Mouse (Mus musculus) lung, embryonic 15.5 days (tissue): ENCODE measurements around the gene Cmtr1. TPM values are rescaled to one million over a fixed set of nuclear protein-coding genes. Genes with fewer than 3 reads are reported as not detected.

Experiments used
- ATAC-seq: fragments of 200-750 bp; cut with Nextera tagmentation; 2 replicates; pipeline ENCODE4 v1.8.0; 2017; ENCODE audit warnings: moderate number of reproducible peaks, borderline replicate concordance; ENCODE audit not compliant: low FRiP score, low TSS enrichment; ENCODE audit errors: extremely low read depth
- H3K27ac ChIP-seq: fragments of 300-500 bp; sonication (generic); 2 replicates; pipeline ENCODE4 v1.5.1; 2015; ENCODE audit warnings: moderate library complexity, mild to moderate bottlenecking, inconsistent platforms
- H3K27me3 ChIP-seq: fragments of 300-500 bp; sonication (generic); 2 replicates; pipeline ENCODE4 v1.6.1; 2015; ENCODE audit warnings: inconsistent platforms
- H3K36me3 ChIP-seq: fragments of 300-500 bp; sonication (generic); 2 replicates; pipeline ENCODE4 v1.6.1; 2015; ENCODE audit warnings: inconsistent platforms
- H3K4me1 ChIP-seq: fragments of 300-500 bp; sonication (generic); 2 replicates; pipeline ENCODE4 v1.6.1; 2015; ENCODE audit warnings: inconsistent platforms
- H3K4me2 ChIP-seq: fragments of 300-500 bp; sonication (generic); 2 replicates; pipeline ENCODE4 v1.6.1; 2015; ENCODE audit warnings: inconsistent platforms, mild to moderate bottlenecking, moderate library complexity
- H3K4me3 ChIP-seq: fragments of 300-500 bp; sonication (generic); 2 replicates; pipeline ENCODE4 v1.5.1; 2015; ENCODE audit warnings: mild to moderate bottlenecking, inconsistent platforms
- H3K9ac ChIP-seq: fragments of 300-500 bp; sonication (generic); 2 replicates; pipeline ENCODE4 v1.6.1; 2015; ENCODE audit warnings: inconsistent platforms
- H3K9me3 ChIP-seq: fragments of 300-500 bp; sonication (generic); 2 replicates; pipeline ENCODE4 v1.6.1; 2016; ENCODE audit warnings: inconsistent platforms
- WGBS: fragments of 180-500 bp; shearing (Covaris S2); methylation state at CpG from one replicate; pipeline ENCODE4 v1.1.7; 2015; 5-methylcytosine and 5-hydroxymethylcytosine counted together
- polyA plus RNA-seq: library from polyadenylated mRNA; unstranded; fragments of >200 nt; fragmentation: Nextera tagmentation; extraction: Ambion mirVana; gene quantifications from 2 replicates; pipeline ENCODE4 v1.2.1, GENCODE M21; 2015

The Cmtr1 gene
- polyA plus RNA-seq, 1 experiment from 2014 or later: 119 TPM

- Histone ChIP-seq H3K9ac (no peak overlapping the region), H3K36me3 (no peaks in the 10 kb centered on the region), H3K4me3 (no peak overlapping the region), H3K27me3 (no peaks in the 10 kb centered on the region), H3K9me3 (no peaks in the 10 kb centered on the region), H3K27ac (no peak overlapping the region), H3K4me2 (no peak overlapping the region), H3K4me1 (peaks cover 5% of the 10 kb centered on the region; the same call in 1 of the 2 replicates)
- 56% methylated on average over 6 of the region's 6 CpGs for WGBS
- no peak for ATAC-seq
Measured at GRCm38 (mm10) chr17:29725027-29725620, 64.7 kb downstream of the Cmtr1 start.

- no peak overlapping the region for H3K4me3 ChIP-seq
- no peaks in the 10 kb centered on the region for H3K36me3 ChIP-seq
- no peaks in the 10 kb centered on the region for H3K27me3 ChIP-seq
- WGBS: 53% methylated on average over 8 of the region's 8 CpGs
- H3K27ac ChIP-seq: no peak overlapping the region
- no peaks in the 10 kb centered on the region for H3K9me3 ChIP-seq
- no peak overlapping the region for H3K9ac ChIP-seq
- H3K4me1 ChIP-seq: peaks cover 9% of the 10 kb centered on the region
- no peak overlapping the region for H3K4me2 ChIP-seq
- ATAC-seq: no peak
Measured at GRCm38 (mm10) chr17:29728082-29728481, 67.7 kb downstream of the Cmtr1 start.

GRCm38 (mm10) chr17:29730510-29731265 is 70.3 kb downstream of the Cmtr1 start:
- Histone ChIP-seq H3K4me1 (peaks cover 9% of the 10 kb centered on the region), H3K4me3 (no peak overlapping the region), H3K4me2 (no peak overlapping the region), H3K9me3 (no peaks in the 10 kb centered on the region), H3K9ac (no peak overlapping the region), H3K36me3 (no peaks in the 10 kb centered on the region), H3K27me3 (no peaks in the 10 kb centered on the region), H3K27ac (0 out of 2 replicates have a peak overlapping the region, but pooled peaks have one; percentile 3)
- ATAC-seq: no peak
- WGBS: 47% methylated on average over 13 of the region's 13 CpGs

- ATAC-seq: no peak
Measured at GRCm38 (mm10) chr17:29731266-29731952, 71.0 kb downstream of the Cmtr1 start.

GRCm38 (mm10) chr17:29731953-29732325 is 71.5 kb downstream of the Cmtr1 start:
- Histone ChIP-seq H3K36me3 (no peaks in the 10 kb centered on the region), H3K4me2 (no peak overlapping the region), H3K27me3 (no peaks in the 10 kb centered on the region), H3K9me3 (no peaks in the 10 kb centered on the region), H3K27ac (no peak overlapping the region), H3K4me1 (peaks cover 9% of the 10 kb centered on the region), H3K9ac (no peak overlapping the region), H3K4me3 (no peak overlapping the region)
- no peak for ATAC-seq
- 60% methylated on average over 6 of the region's 6 CpGs for WGBS

More at GRCm38 (mm10) chr17:29731266-29731952, 71.0 kb downstream of the Cmtr1 start:
- Histone ChIP-seq H3K27me3 (no peaks in the 10 kb centered on the region), H3K4me1 (peaks cover 9% of the 10 kb centered on the region), H3K4me3 (no peak overlapping the region), H3K27ac (no peak overlapping the region), H3K9ac (no peak overlapping the region), H3K9me3 (no peaks in the 10 kb centered on the region), H3K4me2 (no peak overlapping the region), H3K36me3 (no peaks in the 10 kb centered on the region)
- 61% methylated on average over 12 of the region's 12 CpGs for WGBS

- 61% methylated on average over 2 of the region's 2 CpGs for WGBS
- ATAC-seq: no peak
- H3K4me1 ChIP-seq: peaks cover 10% of the 10 kb centered on the region
- no peak overlapping the region for H3K4me3 ChIP-seq
- H3K27ac ChIP-seq: no peak overlapping the region
- H3K36me3 ChIP-seq: no peaks in the 10 kb centered on the region
- no peak overlapping the region for H3K9ac ChIP-seq
- H3K9me3 ChIP-seq: no peaks in the 10 kb centered on the region
- H3K27me3 ChIP-seq: no peaks in the 10 kb centered on the region
- H3K4me2 ChIP-seq: no peak overlapping the region
Measured at GRCm38 (mm10) chr17:29732522-29732921, 72.1 kb downstream of the Cmtr1 start.

- peaks cover 15% of the 10 kb centered on the region for H3K4me1 ChIP-seq
- no peak overlapping the region for H3K9ac ChIP-seq
- no peaks in the 10 kb centered on the region for H3K27me3 ChIP-seq
- H3K4me3 ChIP-seq: no peak overlapping the region
- H3K4me2 ChIP-seq: no peak overlapping the region
- no peak for ATAC-seq
- no peaks in the 10 kb centered on the region for H3K9me3 ChIP-seq
- 39% methylated on average over 15 of the region's 15 CpGs for WGBS
- H3K27ac ChIP-seq: no peak overlapping the region
- no peaks in the 10 kb centered on the region for H3K36me3 ChIP-seq
Measured at GRCm38 (mm10) chr17:29736448-29737014, 76.1 kb downstream of the Cmtr1 start.

GRCm38 (mm10) chr17:29737849-29738804 is 77.7 kb downstream of the Cmtr1 start:
- Histone ChIP-seq H3K4me3 (peak overlapping the region; percentile 3; the same call in 1 of the 2 replicates), H3K9ac (no peak overlapping the region), H3K4me1 (peaks cover 18% of the 10 kb centered on the region), H3K36me3 (no peaks in the 10 kb centered on the region), H3K27ac (no peak overlapping the region), H3K9me3 (no peaks in the 10 kb centered on the region), H3K4me2 (peak overlapping the region; percentile 43), H3K27me3 (no peaks in the 10 kb centered on the region)
- peak; percentile 83; the same call in 1 of the 2 replicates for ATAC-seq
- WGBS: 24% methylated on average over 21 of the region's 22 CpGs

GRCm38 (mm10) chr17:29747466-29747865 is 87.1 kb downstream of the Cmtr1 start:
- no peaks in the 10 kb centered on the region; the same call in 1 of the 2 replicates for H3K27me3 ChIP-seq
- no peak overlapping the region for H3K4me2 ChIP-seq
- ATAC-seq: no peak
- H3K36me3 ChIP-seq: no peaks in the 10 kb centered on the region
- 65% methylated on average over 6 of the region's 6 CpGs for WGBS
- H3K4me1 ChIP-seq: 0 out of 2 replicates have a peak, but pooled peaks cover 8% of the 10 kb centered on the region
- H3K9me3 ChIP-seq: no peaks in the 10 kb centered on the region
- H3K27ac ChIP-seq: no peak overlapping the region
- H3K9ac ChIP-seq: no peak overlapping the region
- H3K4me3 ChIP-seq: no peak overlapping the region

GRCm38 (mm10) chr17:29754510-29754909 is 94.1 kb downstream of the Cmtr1 start:
- H3K4me1 ChIP-seq: peaks cover 7% of the 10 kb centered on the region; the same call in 1 of the 2 replicates
- H3K4me3 ChIP-seq: no peak overlapping the region
- no peak for ATAC-seq
- no peaks in the 10 kb centered on the region for H3K36me3 ChIP-seq
- H3K27me3 ChIP-seq: no peaks in the 10 kb centered on the region; the same call in 1 of the 2 replicates
- WGBS: 54% methylated on average over 4 of the region's 4 CpGs
- H3K4me2 ChIP-seq: no peak overlapping the region
- H3K9ac ChIP-seq: no peak overlapping the region
- H3K27ac ChIP-seq: no peak overlapping the region
- no peaks in the 10 kb centered on the region for H3K9me3 ChIP-seq
